Mouse (Mus musculus) stomach, postnatal 0 days (tissue): Measurements from ENCODE around the gene Sox5.

Experiments used
- CTCF ChIP-seq: IDR thresholded peaks from 2 replicates; pipeline ENCODE4 v1.5.1; 2016; ENCODE audit warnings: antibody characterized with exemption, low read depth, mild to moderate bottlenecking, moderate library complexity
- EP300 ChIP-seq: optimal IDR thresholded peaks from 2 replicates; pipeline ENCODE3; 2016; ENCODE audit warnings: antibody characterized with exemption

DNA sequence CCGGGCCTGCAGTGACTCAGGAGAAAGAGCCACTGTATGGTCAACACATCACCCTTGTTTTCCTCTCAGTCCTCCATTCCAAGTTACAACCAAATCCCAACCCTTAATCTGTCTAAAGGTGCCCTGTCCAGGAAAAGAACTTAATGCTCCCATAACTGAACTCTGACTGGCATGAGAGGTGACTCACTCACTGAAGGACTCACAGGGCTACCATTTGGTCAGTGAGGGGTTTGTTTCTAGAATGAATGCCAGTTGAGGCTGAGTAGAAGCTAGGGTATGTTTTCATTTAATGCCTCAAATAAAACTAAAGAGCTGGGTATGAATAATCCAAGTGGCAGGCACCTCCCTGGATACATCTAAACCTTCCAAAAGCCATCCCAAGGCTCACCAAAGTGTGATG lies 484.6 kb downstream of the Sox5 start:
- TF ChIP-seq CTCF (no peak), EP300 (no peak)
